Mouse (Mus musculus) spleen, adult 2 months (tissue): Measurements from ENCODE around the gene Myo10.

ENCODE experiments used
- CTCF ChIP-seq: fragments of 200-500 bp; IDR thresholded peaks from 2 replicates; pipeline ENCODE4 v1.5.1; 2011; ENCODE audit warnings: mild to moderate bottlenecking, inconsistent platforms; ENCODE audit not compliant: insufficient read depth, insufficient read length, insufficient replicate concordance; ENCODE audit errors: extremely low read depth
- POLR2A ChIP-seq: fragments of 200-500 bp; IDR thresholded peaks from 2 replicates; pipeline ENCODE4 v1.6.1; 2011; ENCODE audit warnings: low read depth, low read length, inconsistent platforms

DNA sequence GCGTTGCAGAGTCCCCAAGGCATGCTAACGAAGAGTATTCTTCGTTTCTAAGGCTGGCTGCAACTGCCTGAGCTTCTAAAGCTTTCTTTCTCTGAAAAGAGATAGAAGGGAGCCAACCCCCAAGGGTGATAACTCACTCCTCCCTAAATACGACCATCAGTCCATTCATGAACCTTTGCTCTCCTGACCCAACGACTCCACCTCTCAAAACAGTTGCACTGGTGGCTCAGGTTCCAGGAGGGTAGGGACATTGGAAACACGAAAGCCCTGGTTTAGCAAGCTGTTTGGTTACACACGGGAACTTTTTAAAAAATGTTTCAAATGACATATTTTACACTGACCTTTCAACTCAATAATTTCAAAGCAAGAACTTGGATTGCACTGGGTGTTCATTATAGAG, 29.5 kb downstream of the Myo10 start:
- TF ChIP-seq CTCF (no peak), POLR2A (no peak)
